Mouse (Mus musculus) T-cell, adult 66 days (primary cell): ENCODE data around the gene Foxg1. TPM values are rescaled to one million over a fixed set of nuclear protein-coding genes. Genes with fewer than 3 reads are reported as not detected.

Experiments
- total RNA-seq, 2 experiments: library from RNA; stranded (reverse); gene quantifications; 3 replicates in 1 of 2; 4 replicates in 1 of 2; pipeline ENCODE4 v1.2.4; 2023

Gene Foxg1
- not detected for total RNA-seq

DNA sequence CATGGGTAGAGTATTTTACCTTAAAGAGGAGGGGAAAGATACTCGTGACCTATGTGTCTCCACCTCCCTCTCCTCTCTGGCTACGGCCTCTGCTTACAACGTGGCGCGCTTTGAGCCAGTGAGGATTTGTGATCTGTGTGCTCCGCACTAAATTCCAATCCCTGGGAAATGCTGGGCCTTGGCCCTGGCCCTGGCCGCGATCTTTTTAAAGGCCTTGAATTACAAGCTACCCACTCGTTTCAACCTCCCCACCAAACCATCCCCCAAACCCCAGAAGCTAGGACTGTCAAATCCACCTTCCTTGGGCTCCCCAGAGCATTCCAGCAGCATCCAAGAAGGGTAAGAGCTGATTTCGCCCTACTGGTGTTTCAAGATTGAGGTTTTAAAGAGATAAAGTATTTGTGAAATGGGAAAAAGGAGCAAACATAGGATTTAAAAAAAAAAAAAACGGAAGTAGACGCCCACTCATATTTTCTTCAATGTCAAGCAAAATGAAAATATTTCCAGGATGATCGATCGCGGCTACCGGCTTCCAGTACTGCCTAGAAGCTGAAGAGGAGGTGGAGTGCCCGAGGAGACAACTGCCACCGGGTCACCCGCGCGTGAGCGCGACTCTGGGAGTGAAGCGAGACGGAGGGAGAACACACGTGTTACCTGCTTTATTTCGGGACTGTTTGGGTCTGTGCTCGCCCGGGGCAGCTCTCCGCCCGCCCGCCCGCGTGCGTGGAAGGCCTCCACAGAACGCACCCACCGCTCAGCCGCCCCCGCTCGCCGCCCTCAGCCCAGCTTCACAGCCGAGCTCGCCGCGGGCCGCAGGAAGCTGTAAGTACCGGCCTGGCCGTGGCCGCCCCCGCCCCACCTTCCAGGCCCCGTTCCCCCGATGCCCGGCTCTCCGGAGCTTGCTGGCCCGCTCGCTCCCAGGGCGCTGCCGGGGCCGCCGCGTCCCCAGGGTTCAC is at the start of gene Foxg1:
Gene Foxg1, plus strand, starts transcription at position 96 of the 956 bp plus-strand sequence.

DNA sequence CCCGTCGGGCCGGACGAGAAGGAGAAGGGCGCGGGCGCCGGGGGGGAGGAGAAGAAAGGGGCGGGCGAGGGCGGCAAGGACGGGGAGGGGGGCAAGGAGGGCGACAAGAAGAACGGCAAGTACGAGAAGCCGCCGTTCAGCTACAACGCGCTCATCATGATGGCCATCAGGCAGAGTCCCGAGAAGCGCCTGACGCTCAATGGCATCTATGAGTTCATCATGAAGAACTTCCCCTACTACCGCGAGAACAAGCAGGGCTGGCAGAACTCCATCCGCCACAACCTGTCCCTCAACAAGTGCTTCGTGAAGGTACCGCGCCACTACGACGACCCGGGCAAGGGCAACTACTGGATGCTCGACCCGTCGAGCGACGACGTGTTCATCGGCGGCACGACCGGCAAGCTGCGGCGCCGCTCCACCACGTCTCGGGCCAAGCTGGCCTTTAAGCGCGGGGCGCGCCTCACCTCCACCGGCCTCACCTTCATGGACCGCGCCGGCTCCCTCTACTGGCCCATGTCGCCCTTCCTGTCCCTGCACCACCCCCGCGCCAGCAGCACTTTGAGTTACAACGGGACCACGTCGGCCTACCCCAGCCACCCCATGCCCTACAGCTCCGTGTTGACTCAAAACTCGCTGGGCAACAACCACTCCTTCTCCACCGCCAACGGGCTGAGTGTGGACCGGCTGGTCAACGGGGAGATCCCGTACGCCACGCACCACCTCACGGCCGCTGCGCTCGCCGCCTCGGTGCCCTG is 2.6 kb downstream of the Foxg1 start, which contains the start of gene Gm43517:
Gene Gm43517, plus strand, starts transcription at position 299 of the 755 bp plus-strand sequence.

Other genes with a start within 250 kb of the Foxg1 start
- gene Gm43517, start 2.5 kb downstream of the Foxg1 start, total RNA-seq, result not detected